In genomic region chr2:9985979-9986447, GRCm38 (mm10) we compare ENCODE assay signal across 9 mouse cellular contexts.
DNase-seq lines count a peak whose midpoint lies in the region; ATAC-seq lines count a peak whose summit lies in the region.
"Had no signal": no experiment of that assay in that cellular context is flagged by ENCODE, and none has a peak within 500 bp of the region (broad histone marks: within the 10 kb centered on the region; RNA-seq: fewer than 3 reads in every experiment).

No protein-coding gene starts in this region.

- no peak overlapping the region for H3K27ac ChIP-seq in heart, embryonic 10.5 days
- H3K27ac ChIP-seq in heart, embryonic 16.5 days (ENCODE audit: low read length): no peak overlapping the region
- no peak overlapping the region; the same call in 1 of the 2 replicates for H3K27ac ChIP-seq in midbrain, embryonic 11.5 days (ENCODE audit: low read depth, low read length)
- H3K27ac ChIP-seq in kidney, embryonic 16.5 days (ENCODE audit: low read length): no peak overlapping the region

- under 1% methylated on average over 6 of the region's 6 CpGs for WGBS in heart, embryonic 10.5 days
- 10% methylated on average over 6 of the region's 6 CpGs for WGBS in heart, embryonic 16.5 days
- 2% methylated on average over 6 of the region's 6 CpGs for WGBS in midbrain, embryonic 11.5 days
- 12% methylated on average over 6 of the region's 6 CpGs for WGBS in kidney, embryonic 16.5 days

- peak; percentile 91 for DNase-seq in heart, adult 11 months
- DNase-seq in heart, embryonic 10.5 days (ENCODE audit: low spot score): no peak
- DNase-seq in ES-CJ7 (ENCODE audit: low read depth, low spot score): peak; percentile 35
- DNase-seq in midbrain, embryonic 11.5 days (ENCODE audit: low spot score, missing footprints): peak; percentile 90
- no peak for DNase-seq in testis, postnatal 14 days (ENCODE audit: low spot score)
- DNase-seq: right cerebral cortex, adult 18-20 months had no signal

- H3K4me3 ChIP-seq in heart, embryonic 10.5 days: no peak overlapping the region
- 0 out of 2 replicates have a peak overlapping the region, but pooled peaks have one; percentile 6 for H3K4me3 ChIP-seq in heart, embryonic 16.5 days (ENCODE audit: low read length)
- H3K4me3 ChIP-seq in midbrain, embryonic 11.5 days (ENCODE audit: low read depth, low read length): no peak overlapping the region
- no peak overlapping the region for H3K4me3 ChIP-seq in kidney, embryonic 16.5 days (ENCODE audit: low read length)

- no peak for ATAC-seq in heart, embryonic 16.5 days (replicated peaks; ENCODE audit: extremely low read depth, insufficient read depth, low FRiP score)
- ATAC-seq in midbrain, embryonic 11.5 days (ENCODE audit: low FRiP score): peak; percentile 85
- ATAC-seq in kidney, embryonic 16.5 days (ENCODE audit: low FRiP score, low TSS enrichment): no peak
- no peak for ATAC-seq in cerebellum, adult (ENCODE audit: insufficient number of reproducible peaks, low FRiP score, low TSS enrichment)

- H3K27me3 ChIP-seq in heart, embryonic 10.5 days (ENCODE audit: insufficient read depth, poor library complexity, severe bottlenecking): no peaks in the 10 kb centered on the region
- no peaks in the 10 kb centered on the region for H3K27me3 ChIP-seq in heart, embryonic 16.5 days (ENCODE audit: control insufficient read depth, insufficient read depth, low read length)
- H3K27me3 ChIP-seq in midbrain, embryonic 11.5 days (ENCODE audit: control insufficient read depth, insufficient read depth, low read length): no peaks in the 10 kb centered on the region
- peaks cover 4% of the 10 kb centered on the region; the same call in 1 of the 2 replicates for H3K27me3 ChIP-seq in kidney, embryonic 16.5 days (ENCODE audit: insufficient read depth, low read length)

- no peaks in the 10 kb centered on the region for H3K36me3 ChIP-seq in heart, embryonic 10.5 days
- no peaks in the 10 kb centered on the region for H3K36me3 ChIP-seq in heart, embryonic 16.5 days (ENCODE audit: control insufficient read depth, insufficient read depth)
- no peaks in the 10 kb centered on the region for H3K36me3 ChIP-seq in midbrain, embryonic 11.5 days (ENCODE audit: control insufficient read depth, insufficient read depth, low read length)
- no peaks in the 10 kb centered on the region for H3K36me3 ChIP-seq in kidney, embryonic 16.5 days (ENCODE audit: insufficient read depth, low read length)

- no peaks in the 10 kb centered on the region for H3K9me3 ChIP-seq in heart, embryonic 10.5 days
- no peaks in the 10 kb centered on the region for H3K9me3 ChIP-seq in heart, embryonic 16.5 days (replicated peaks; ENCODE audit: control insufficient read depth, low read length)
- H3K9me3 ChIP-seq in midbrain, embryonic 11.5 days (ENCODE audit: control insufficient read depth, low read length): no peaks in the 10 kb centered on the region
- no peaks in the 10 kb centered on the region for H3K9me3 ChIP-seq in kidney, embryonic 16.5 days (ENCODE audit: low read length)

- peak overlapping the region; percentile 23; the same call in 1 of the 2 replicates for H3K4me2 ChIP-seq in heart, embryonic 16.5 days (ENCODE audit: low read depth, low read length)
- peak overlapping the region; percentile 15; the same call in 1 of the 2 replicates for H3K4me2 ChIP-seq in midbrain, embryonic 11.5 days
- H3K4me2 ChIP-seq in kidney, embryonic 16.5 days (replicated peaks; ENCODE audit: low read depth, low read length): no peak overlapping the region

- H3K4me1 ChIP-seq in heart, embryonic 10.5 days: peaks cover 21% of the 10 kb centered on the region
- peaks cover 6% of the 10 kb centered on the region for H3K4me1 ChIP-seq in heart, embryonic 16.5 days (ENCODE audit: control insufficient read depth, insufficient read depth, low read length)
- H3K4me1 ChIP-seq in midbrain, embryonic 11.5 days (ENCODE audit: control insufficient read depth, insufficient read depth, low read length): peaks cover 6% of the 10 kb centered on the region
- H3K4me1 ChIP-seq in kidney, embryonic 16.5 days (ENCODE audit: insufficient read depth, low read length): peaks cover 27% of the 10 kb centered on the region

- H3K9ac ChIP-seq in heart, embryonic 16.5 days (ENCODE audit: low read length): peak overlapping the region; percentile 15; the same call in 1 of the 2 replicates
- no peak overlapping the region for H3K9ac ChIP-seq in midbrain, embryonic 11.5 days (ENCODE audit: low read length)
- no peak overlapping the region for H3K9ac ChIP-seq in kidney, embryonic 16.5 days (replicated peaks; ENCODE audit: low read length)

Comparison
In these comparisons a context has a peak if more than half of its experiments do, and no peak if none do; other contexts are left out.
1. DNase-seq: peak in heart, adult 11 months (single experiment), ES-CJ7 (single experiment) and midbrain, embryonic 11.5 days (single experiment); none in heart, embryonic 10.5 days (single experiment) and testis, postnatal 14 days (single experiment).